Mouse (Mus musculus): Measurements from ENCODE around the gene Fam131c. TPM values are rescaled to one million over a fixed set of nuclear protein-coding genes. Genes with fewer than 3 reads are reported as not detected.

The Fam131c gene
- 0.58 and 0.87 TPM in 2 replicates for polyA plus RNA-seq (2015; fragmentation: Nextera tagmentation; extraction: Ambion mirVana)

- peak within 1 kb of the TSS; percentile 59 for H3K4me3 ChIP-seq (ENCODE audit: low read length)
- ATAC-seq (replicated peaks; ENCODE audit: extremely low read depth, insufficient read depth, low FRiP score), result 0 out of 2 replicates have a peak, but pooled peaks have one; percentile 40
- 0 out of 2 replicates have a peak, but pooled peaks cover 3% of the 10 kb centered on the region for H3K4me1 ChIP-seq (ENCODE audit: control insufficient read depth, insufficient read depth, low read length)
- H3K9ac ChIP-seq (ENCODE audit: low read length), result peak within 1 kb of the TSS; percentile 71
- H3K27me3 ChIP-seq (ENCODE audit: control insufficient read depth, insufficient read depth, low read length), result peaks cover 35% of the 10 kb centered on the region
- no peaks in the 10 kb centered on the region for H3K36me3 ChIP-seq (ENCODE audit: control insufficient read depth, insufficient read depth)
- H3K4me2 ChIP-seq (ENCODE audit: low read depth, low read length), result peak within 1 kb of the TSS; percentile 83
- H3K9me3 ChIP-seq (replicated peaks; ENCODE audit: control insufficient read depth, low read length), result no peaks in the 10 kb centered on the region
- WGBS, result 1% methylated on average over 59 of the region's 71 CpGs
- no peak within 1 kb of the TSS for H3K27ac ChIP-seq (ENCODE audit: low read length)
Observed at GRCm38 (mm10) chr4:141367997-141368791, at the start of gene Fam131c. Fam131c (plus strand) TSS chr4:141368220.

GRCm38 (mm10) chr4:141322526-141322925 is 45.5 kb upstream of the Fam131c start:
- 74% methylated on average over 11 of the region's 11 CpGs for WGBS

GRCm38 (mm10) chr4:141324771-141325191 is 43.2 kb upstream of the Fam131c start:
- Histone ChIP-seq H3K9ac (ENCODE audit: low read length) (no peak overlapping the region), H3K9me3 (replicated peaks; ENCODE audit: control insufficient read depth, low read length) (no peaks in the 10 kb centered on the region), H3K36me3 (ENCODE audit: control insufficient read depth, insufficient read depth) (peaks cover 10% of the 10 kb centered on the region; the same call in 1 of the 2 replicates), H3K4me3 (ENCODE audit: low read length) (no peak overlapping the region), H3K27ac (ENCODE audit: low read length) (peak overlapping the region; percentile 15; the same call in 1 of the 2 replicates), H3K4me2 (ENCODE audit: low read depth, low read length) (no peak overlapping the region), H3K27me3 (ENCODE audit: control insufficient read depth, insufficient read depth, low read length) (no peaks in the 10 kb centered on the region), H3K4me1 (ENCODE audit: control insufficient read depth, insufficient read depth, low read length) (peaks cover 19% of the 10 kb centered on the region)
- no peak; the same call in 1 of the 2 replicates for ATAC-seq (replicated peaks; ENCODE audit: extremely low read depth, insufficient read depth, low FRiP score)
- whole genome bisulfite sequencing, result 58% methylated on average over 6 of the region's 6 CpGs

More at GRCm38 (mm10) chr4:141322526-141322925, 45.5 kb upstream of the Fam131c start:
- no peaks in the 10 kb centered on the region for H3K27me3 ChIP-seq (ENCODE audit: control insufficient read depth, insufficient read depth, low read length)
- no peak for ATAC-seq (replicated peaks; ENCODE audit: extremely low read depth, insufficient read depth, low FRiP score)
- no peak overlapping the region for H3K27ac ChIP-seq (ENCODE audit: low read length)
- no peaks in the 10 kb centered on the region for H3K9me3 ChIP-seq (replicated peaks; ENCODE audit: control insufficient read depth, low read length)
- H3K4me2 ChIP-seq (ENCODE audit: low read depth, low read length), result no peak overlapping the region
- peaks cover 19% of the 10 kb centered on the region for H3K4me1 ChIP-seq (ENCODE audit: control insufficient read depth, insufficient read depth, low read length)
- H3K36me3 ChIP-seq (ENCODE audit: control insufficient read depth, insufficient read depth), result peaks cover 13% of the 10 kb centered on the region
- no peak overlapping the region for H3K4me3 ChIP-seq (ENCODE audit: low read length)
- no peak overlapping the region for H3K9ac ChIP-seq (ENCODE audit: low read length)

- 31% methylated on average over 15 of the region's 15 CpGs for WGBS
- Histone ChIP-seq H3K27me3 (ENCODE audit: control insufficient read depth, insufficient read depth, low read length) (no peaks in the 10 kb centered on the region), H3K36me3 (ENCODE audit: control insufficient read depth, insufficient read depth) (peaks cover 10% of the 10 kb centered on the region; the same call in 1 of the 2 replicates), H3K27ac (ENCODE audit: low read length) (peak overlapping the region; percentile 44), H3K4me1 (ENCODE audit: control insufficient read depth, insufficient read depth, low read length) (peaks cover 19% of the 10 kb centered on the region), H3K4me3 (ENCODE audit: low read length) (no peak overlapping the region), H3K9me3 (replicated peaks; ENCODE audit: control insufficient read depth, low read length) (no peaks in the 10 kb centered on the region), H3K4me2 (ENCODE audit: low read depth, low read length) (no peak overlapping the region), H3K9ac (ENCODE audit: low read length) (0 out of 2 replicates have a peak overlapping the region, but pooled peaks have one; percentile 1)
- ATAC-seq (replicated peaks; ENCODE audit: extremely low read depth, insufficient read depth, low FRiP score), result peak; percentile 47; the same call in 1 of the 2 replicates
Observed at GRCm38 (mm10) chr4:141325636-141326035, 42.4 kb upstream of the Fam131c start.

- Histone ChIP-seq H3K9me3 (replicated peaks; ENCODE audit: control insufficient read depth, low read length) (no peaks in the 10 kb centered on the region), H3K4me3 (ENCODE audit: low read length) (no peak overlapping the region), H3K9ac (ENCODE audit: low read length) (no peak overlapping the region), H3K36me3 (ENCODE audit: control insufficient read depth, insufficient read depth) (peaks cover 8% of the 10 kb centered on the region; the same call in 1 of the 2 replicates), H3K27ac (ENCODE audit: low read length) (no peak overlapping the region), H3K4me1 (ENCODE audit: control insufficient read depth, insufficient read depth, low read length) (peaks cover 19% of the 10 kb centered on the region), H3K4me2 (ENCODE audit: low read depth, low read length) (no peak overlapping the region), H3K27me3 (ENCODE audit: control insufficient read depth, insufficient read depth, low read length) (no peaks in the 10 kb centered on the region)
- no peak for ATAC-seq (replicated peaks; ENCODE audit: extremely low read depth, insufficient read depth, low FRiP score)
- WGBS, result 62% methylated on average over 4 of the region's 4 CpGs
Observed at GRCm38 (mm10) chr4:141327075-141327474, 40.9 kb upstream of the Fam131c start.

- no peaks in the 10 kb centered on the region for H3K36me3 ChIP-seq (ENCODE audit: control insufficient read depth, insufficient read depth)
- H3K27ac ChIP-seq (ENCODE audit: low read length), result no peak overlapping the region
- no peak overlapping the region for H3K4me3 ChIP-seq (ENCODE audit: low read length)
- no peaks in the 10 kb centered on the region for H3K9me3 ChIP-seq (replicated peaks; ENCODE audit: control insufficient read depth, low read length)
- WGBS, result 86% methylated on average over 9 of the region's 9 CpGs
- peaks cover 19% of the 10 kb centered on the region for H3K4me1 ChIP-seq (ENCODE audit: control insufficient read depth, insufficient read depth, low read length)
- no peaks in the 10 kb centered on the region for H3K27me3 ChIP-seq (ENCODE audit: control insufficient read depth, insufficient read depth, low read length)
- ATAC-seq (replicated peaks; ENCODE audit: extremely low read depth, insufficient read depth, low FRiP score), result no peak
- no peak overlapping the region for H3K4me2 ChIP-seq (ENCODE audit: low read depth, low read length)
- H3K9ac ChIP-seq (ENCODE audit: low read length), result no peak overlapping the region
Observed at GRCm38 (mm10) chr4:141328742-141329141, 39.3 kb upstream of the Fam131c start.

GRCm38 (mm10) chr4:141329968-141330367 is 38.1 kb upstream of the Fam131c start:
- Histone ChIP-seq H3K4me1 (ENCODE audit: control insufficient read depth, insufficient read depth, low read length) (peaks cover 13% of the 10 kb centered on the region), H3K9ac (ENCODE audit: low read length) (no peak overlapping the region), H3K9me3 (replicated peaks; ENCODE audit: control insufficient read depth, low read length) (no peaks in the 10 kb centered on the region), H3K4me2 (ENCODE audit: low read depth, low read length) (no peak overlapping the region), H3K27me3 (ENCODE audit: control insufficient read depth, insufficient read depth, low read length) (no peaks in the 10 kb centered on the region), H3K27ac (ENCODE audit: low read length) (no peak overlapping the region), H3K4me3 (ENCODE audit: low read length) (no peak overlapping the region), H3K36me3 (ENCODE audit: control insufficient read depth, insufficient read depth) (no peaks in the 10 kb centered on the region)
- WGBS, result 70% methylated on average over 12 of the region's 12 CpGs
- no peak for ATAC-seq (replicated peaks; ENCODE audit: extremely low read depth, insufficient read depth, low FRiP score)

- Histone ChIP-seq H3K36me3 (ENCODE audit: control insufficient read depth, insufficient read depth) (no peaks in the 10 kb centered on the region), H3K4me3 (ENCODE audit: low read length) (no peak overlapping the region), H3K4me1 (ENCODE audit: control insufficient read depth, insufficient read depth, low read length) (peaks cover 9% of the 10 kb centered on the region), H3K9me3 (replicated peaks; ENCODE audit: control insufficient read depth, low read length) (no peaks in the 10 kb centered on the region), H3K9ac (ENCODE audit: low read length) (no peak overlapping the region), H3K27ac (ENCODE audit: low read length) (no peak overlapping the region), H3K4me2 (ENCODE audit: low read depth, low read length) (no peak overlapping the region), H3K27me3 (ENCODE audit: control insufficient read depth, insufficient read depth, low read length) (no peaks in the 10 kb centered on the region)
- no peak for ATAC-seq (replicated peaks; ENCODE audit: extremely low read depth, insufficient read depth, low FRiP score)
- WGBS, result 94% methylated on average over 2 of the region's 2 CpGs
Observed at GRCm38 (mm10) chr4:141331446-141331845, 36.6 kb upstream of the Fam131c start.

GRCm38 (mm10) chr4:141332258-141332657 is 35.8 kb upstream of the Fam131c start:
- no peak for ATAC-seq (replicated peaks; ENCODE audit: extremely low read depth, insufficient read depth, low FRiP score)
- 73% methylated on average over 7 of the region's 7 CpGs for WGBS

More at GRCm38 (mm10) chr4:141332258-141332657, 35.8 kb upstream of the Fam131c start:
- H3K4me3 ChIP-seq (ENCODE audit: low read length), result no peak overlapping the region
- H3K9ac ChIP-seq (ENCODE audit: low read length), result no peak overlapping the region
- no peaks in the 10 kb centered on the region for H3K36me3 ChIP-seq (ENCODE audit: control insufficient read depth, insufficient read depth)
- H3K4me1 ChIP-seq (ENCODE audit: control insufficient read depth, insufficient read depth, low read length), result peaks cover 7% of the 10 kb centered on the region
- H3K9me3 ChIP-seq (replicated peaks; ENCODE audit: control insufficient read depth, low read length), result no peaks in the 10 kb centered on the region
- H3K27me3 ChIP-seq (ENCODE audit: control insufficient read depth, insufficient read depth, low read length), result no peaks in the 10 kb centered on the region
- no peak overlapping the region for H3K27ac ChIP-seq (ENCODE audit: low read length)
- no peak overlapping the region for H3K4me2 ChIP-seq (ENCODE audit: low read depth, low read length)
